Mouse (Mus musculus) spleen, adult 2 months (tissue): ENCODE data around the gene Mapk1ip1l.

ENCODE experiments used
- CTCF ChIP-seq: fragments of 200-500 bp; IDR thresholded peaks from 2 replicates; pipeline ENCODE4 v1.5.1; 2011; ENCODE audit warnings: mild to moderate bottlenecking, inconsistent platforms; ENCODE audit not compliant: insufficient read depth, insufficient read length, insufficient replicate concordance; ENCODE audit errors: extremely low read depth
- POLR2A ChIP-seq: fragments of 200-500 bp; IDR thresholded peaks from 2 replicates; pipeline ENCODE4 v1.6.1; 2011; ENCODE audit warnings: low read depth, low read length, inconsistent platforms

GRCm38 (mm10) chr14:47298408-47298792 lies 334 bp downstream of the Mapk1ip1l start:
- TF ChIP-seq CTCF (no peak), POLR2A (no peak)
